Mouse (Mus musculus) heart, adult 9 months (tissue): ENCODE results near the gene Gp9.
A peak's percentile ranks its signal among the peaks of the same experiment; 100 is the strongest.

ENCODE experiments used
- DNase-seq, 2 experiments: peaks; one replicate each; pipeline ENCODE4 v3.0.0; 2022; ENCODE audit warnings: low spot score in 2 of 2

The Gp9 gene

GRCm38 (mm10) chr6:87787108-87787890 lies 9.4 kb downstream of the Gp9 start:
- no peak for DNase-seq

DNA sequence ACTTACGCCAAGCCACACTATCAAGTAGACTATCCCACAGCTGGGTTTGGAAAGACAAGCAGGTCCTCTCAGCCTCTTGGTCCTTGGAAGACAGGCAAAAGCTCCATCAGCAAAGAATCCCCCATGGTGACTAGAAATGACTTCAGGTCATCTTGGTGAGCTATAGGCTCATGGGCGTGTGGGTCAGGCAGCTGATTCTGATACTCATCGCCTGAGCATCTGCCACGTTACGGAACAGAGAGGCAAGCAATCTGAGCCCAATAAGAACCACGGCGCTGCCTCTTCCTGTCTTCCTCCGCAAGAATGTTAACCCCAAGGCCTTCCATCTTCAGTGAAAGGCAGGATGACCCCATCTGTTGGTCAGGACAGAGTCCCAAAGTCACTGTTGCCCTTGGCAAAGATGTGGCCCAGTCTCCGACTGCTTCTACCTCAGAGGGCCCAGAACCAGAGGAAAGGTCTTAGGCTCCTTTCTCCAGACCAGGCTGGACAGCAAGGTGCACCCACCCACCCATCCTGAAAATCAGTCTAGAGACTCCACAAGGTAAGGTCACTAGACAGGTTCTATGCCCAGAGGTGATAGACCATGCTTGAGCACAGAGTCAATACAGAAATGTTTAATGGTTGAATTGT lies 10.5 kb downstream of the Gp9 start:
- DNase-seq, result no peak

- no peak for DNase-seq
Measured at GRCm38 (mm10) chr6:87788896-87789587, 11.2 kb downstream of the Gp9 start.

DNA sequence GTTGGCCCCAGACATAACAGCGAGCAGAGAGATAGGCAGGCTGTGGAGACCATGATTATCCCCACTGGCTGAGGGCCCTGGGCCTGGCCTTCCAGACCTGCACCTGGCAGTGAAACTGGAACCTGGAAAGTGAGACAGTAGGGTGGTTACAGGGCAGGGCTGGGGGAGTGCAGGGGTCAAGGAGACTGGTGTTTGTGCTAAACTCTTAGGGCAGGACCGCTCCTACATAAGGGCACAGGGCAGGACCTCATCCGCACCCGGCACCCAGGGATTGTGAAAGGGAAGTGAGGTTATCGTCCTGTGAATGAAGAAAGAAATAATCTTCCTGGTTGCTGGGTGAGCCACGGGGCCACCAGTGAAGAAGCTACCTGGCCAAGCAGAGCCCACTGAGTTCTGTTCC lies 11.9 kb downstream of the Gp9 start:
- no peak for DNase-seq

DNA sequence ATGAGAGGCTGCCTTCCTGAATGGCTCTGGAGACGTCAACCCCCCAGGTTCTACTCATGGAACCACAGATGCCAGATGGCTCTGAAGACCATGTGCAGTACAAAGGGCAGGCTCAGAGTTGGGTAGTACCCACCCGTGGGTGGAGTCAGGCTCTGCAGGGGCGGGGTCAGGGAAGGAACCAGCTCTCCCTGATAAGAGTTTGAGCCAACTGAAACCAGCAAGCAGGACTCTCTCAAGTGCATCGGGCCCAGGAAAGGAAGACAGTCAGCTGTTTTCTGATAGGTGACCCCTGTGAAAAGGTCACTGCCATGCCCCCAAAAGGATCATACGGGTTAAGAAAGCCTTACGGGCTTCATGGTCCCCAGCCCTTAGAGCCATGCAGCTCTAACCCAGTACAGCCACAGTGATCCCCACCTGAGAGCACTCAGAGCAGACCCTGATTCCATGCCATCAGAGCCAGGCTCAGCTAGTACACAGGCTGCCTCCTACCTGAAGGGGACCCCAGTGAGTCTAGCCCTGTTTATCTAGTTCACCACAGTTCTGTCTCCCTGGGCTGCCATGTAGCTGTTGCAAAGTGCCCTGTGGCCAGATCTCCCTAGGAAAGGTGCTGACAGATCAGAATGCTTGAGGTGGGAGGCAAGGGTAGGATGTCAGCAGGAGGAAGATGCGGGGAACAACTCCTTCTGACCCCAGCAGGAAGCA lies 13.1 kb downstream of the Gp9 start:
- no peak for DNase-seq

DNA sequence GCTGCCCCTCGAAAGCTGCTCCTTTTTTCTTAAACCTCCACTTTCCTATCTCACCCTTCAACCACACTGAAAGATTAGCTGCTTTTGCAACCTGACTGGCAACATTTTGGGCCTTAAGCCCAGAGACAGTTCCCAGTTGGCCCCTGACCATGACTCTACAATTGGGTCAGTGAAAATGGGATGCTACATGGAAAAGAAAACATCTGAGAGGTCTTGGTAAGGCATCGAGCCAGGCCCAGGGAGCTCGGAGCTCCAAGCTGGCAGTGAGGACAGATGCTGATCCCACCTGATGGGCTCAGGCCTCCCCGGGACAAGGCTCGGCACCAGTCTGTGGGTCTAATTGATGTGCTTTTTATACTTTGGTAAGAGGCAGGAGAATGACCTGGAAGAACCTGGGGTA lies 14.0 kb downstream of the Gp9 start:
- DNase-seq, result no peak

DNA sequence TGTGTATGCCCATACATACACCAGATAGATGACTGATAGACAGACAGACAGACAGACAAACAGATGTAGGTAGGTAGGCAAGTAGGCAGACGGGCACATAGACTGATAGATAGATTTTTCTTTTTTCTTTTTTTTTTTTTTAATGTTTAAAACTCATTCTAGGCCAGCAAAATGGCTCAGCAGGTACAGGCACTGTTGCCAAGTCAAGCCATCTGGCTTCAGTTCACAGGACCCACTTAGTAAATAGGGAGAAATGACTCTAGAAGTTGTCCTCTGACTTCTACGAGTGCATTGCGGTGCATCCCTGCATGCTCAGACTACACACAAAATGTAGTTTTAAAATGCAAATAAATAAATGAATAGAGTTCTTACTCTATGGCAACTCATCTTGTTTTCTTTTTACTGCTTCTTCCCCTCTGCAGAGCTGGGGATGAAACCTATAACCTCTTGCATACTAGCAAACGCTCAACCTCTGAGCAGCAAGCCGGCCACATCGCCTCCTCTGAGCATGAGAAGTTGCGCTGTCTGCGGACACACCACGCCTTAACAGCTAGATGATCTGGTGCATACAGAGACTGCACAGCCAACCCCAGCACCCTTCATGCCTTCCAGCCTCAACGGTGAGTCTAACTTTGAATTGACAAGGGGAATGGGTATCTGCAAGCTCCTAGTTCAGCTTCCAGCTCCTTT lies 16.1 kb downstream of the Gp9 start:
- DNase-seq, result no peak

DNA sequence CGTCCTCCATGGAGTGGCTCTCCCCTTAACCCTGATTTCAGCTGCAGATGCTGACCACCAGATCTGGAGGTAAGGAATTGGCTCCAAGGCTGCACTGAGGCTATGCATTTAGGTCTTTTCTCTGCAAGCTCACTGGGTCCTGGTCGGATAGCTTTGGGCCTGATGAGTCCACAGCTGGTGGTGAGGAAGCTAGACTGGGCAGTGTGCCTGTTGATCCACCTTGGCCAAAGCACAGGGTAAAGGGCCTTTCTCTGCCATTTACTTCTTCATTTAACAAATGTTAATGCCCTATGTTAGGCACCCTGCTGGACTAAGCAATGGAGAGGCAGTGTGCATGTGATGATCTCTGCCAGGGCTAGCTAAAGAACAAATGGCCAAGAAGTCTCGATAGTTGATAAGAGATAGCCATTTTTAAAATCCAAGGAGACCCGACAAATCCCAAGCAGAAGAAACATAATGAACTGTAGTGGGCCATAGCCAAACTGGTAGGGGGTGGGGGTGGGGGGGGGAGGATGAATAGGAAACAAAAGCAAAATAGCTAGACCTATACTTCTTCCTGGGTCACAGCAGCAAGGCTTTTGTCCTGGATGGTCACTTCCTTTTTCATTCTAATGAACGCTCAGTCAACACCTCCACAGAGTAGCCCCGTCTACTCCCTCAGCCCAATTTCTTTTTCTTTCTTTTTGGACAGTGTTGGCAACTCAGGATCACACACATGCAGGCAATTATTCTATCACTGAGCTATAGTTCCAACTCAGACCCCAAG lies 17.7 kb downstream of the Gp9 start:
- no peak for DNase-seq

DNA sequence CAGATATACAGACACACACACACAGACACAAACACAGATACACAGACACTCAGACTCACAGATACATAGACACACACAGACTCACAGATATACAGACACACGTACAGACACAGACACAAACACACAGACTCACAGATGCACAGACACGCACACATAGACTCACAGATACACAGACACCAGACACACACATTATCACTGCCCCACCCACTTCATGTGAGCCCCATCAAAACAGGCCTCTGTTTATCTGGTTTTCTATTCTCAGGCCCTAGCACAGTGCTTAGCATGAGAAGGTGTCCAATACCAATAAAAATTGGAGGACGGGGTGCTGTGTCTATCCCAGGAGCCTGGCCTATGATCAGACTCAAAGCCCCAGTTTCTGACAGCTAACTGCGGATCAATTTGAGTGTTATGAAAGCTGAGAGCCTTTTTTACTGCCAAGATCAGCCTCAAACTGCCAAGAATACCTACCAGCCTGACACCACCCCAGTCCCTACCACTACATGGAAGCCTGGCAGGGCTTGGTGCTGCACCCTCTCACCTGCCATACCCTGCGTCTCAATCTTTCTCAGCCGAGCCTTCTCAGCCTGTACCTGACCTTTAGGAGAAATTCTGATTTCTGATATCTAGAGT lies 18.5 kb downstream of the Gp9 start:
- no peak for DNase-seq

DNA sequence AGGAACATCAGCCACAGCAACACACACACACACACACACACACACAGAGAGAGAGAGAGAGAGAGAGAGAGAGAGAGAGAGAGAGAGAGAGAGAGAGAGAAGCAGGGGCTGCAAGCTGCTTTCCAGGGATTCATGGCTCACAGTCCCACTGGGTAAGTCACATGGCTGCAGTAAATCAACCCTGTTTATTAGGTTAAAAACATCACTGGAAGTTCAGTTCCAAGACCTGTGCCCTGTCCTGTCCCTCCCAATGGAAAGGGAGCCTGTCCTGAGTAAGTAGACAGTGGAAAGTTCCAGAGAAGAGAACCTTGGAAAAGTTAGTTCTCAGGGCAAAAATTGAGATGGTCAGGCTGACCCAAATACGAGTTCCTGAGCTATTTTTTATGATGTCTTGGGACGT lies 19.4 kb downstream of the Gp9 start:
- DNase-seq, result no peak

DNA sequence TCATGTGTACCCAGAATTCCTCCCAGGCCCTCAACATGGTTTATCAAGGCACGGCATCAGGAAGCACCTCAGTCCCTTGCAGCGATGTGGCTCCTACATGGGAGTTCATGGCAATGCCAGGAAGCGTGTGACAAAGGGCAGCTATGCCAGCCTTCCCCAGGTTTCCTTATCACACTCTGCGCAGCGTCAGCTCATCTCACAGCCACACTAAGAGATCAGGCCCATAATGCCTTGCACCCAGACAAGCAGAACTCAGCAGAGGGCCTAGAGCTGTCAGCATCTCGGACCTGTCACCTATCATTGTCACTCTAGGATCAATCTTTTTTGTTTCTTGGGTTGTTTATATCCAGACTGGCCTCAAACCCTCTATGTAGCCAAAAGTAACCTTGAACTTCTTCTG lies 21.7 kb downstream of the Gp9 start:
- DNase-seq, result no peak

DNA sequence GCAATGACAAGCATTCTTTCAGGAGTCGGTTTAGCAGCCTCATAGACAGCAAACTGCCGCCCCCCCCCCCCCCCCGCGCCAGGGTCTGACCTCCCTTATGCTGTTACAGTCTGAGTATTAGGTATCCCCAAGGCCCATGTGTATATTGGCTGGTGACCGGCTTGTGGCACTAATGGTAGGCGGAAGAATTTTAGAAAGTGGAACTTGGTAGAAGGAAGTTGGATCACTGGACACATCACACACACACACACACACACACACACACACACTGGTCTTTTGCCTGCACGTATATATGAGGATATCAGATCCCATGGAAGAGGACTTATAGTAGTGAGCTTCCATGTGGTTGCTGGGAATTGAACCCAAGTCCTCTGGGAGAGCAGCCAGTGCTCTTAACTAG lies 24.6 kb downstream of the Gp9 start:
- DNase-seq, result no peak

DNA sequence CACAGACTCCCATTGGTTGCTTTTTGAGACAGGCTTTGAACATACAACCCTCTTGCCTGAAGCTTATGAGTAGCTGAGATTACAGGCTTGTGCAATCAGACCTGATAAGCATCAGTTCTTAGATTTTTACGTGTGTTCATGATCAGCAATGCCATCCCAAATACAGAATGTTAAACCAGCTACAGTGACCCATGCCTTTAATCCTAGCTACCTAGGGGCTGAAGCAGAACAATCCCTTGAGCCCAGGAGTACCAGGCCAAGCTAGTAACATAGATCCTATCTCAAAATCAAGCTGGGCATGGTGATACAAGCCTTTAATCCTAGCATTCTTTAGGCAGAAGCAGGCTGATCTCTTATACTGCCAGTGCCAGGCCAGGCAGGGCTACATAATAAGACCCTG lies 26.2 kb downstream of the Gp9 start:
- no peak for DNase-seq

DNA sequence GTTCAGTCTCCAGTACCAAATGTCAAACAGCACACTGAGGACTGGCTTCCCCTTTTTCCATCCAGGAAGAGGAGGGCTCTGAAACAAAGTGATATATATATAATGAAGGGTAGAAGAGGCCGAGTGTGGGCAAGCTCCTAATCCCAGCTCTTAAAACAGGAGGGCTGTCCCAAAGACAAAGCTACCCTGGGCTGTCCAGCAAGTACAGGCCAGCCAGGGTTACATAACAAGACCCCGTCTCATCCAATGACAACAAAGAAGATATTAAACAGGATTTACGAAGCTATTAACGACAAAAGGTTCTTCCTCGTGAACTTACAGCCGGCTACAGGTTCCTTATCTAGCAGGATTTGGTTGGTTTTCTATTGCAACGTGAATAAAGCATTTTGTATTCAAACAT lies 27.0 kb downstream of the Gp9 start:
- no peak for DNase-seq

DNA sequence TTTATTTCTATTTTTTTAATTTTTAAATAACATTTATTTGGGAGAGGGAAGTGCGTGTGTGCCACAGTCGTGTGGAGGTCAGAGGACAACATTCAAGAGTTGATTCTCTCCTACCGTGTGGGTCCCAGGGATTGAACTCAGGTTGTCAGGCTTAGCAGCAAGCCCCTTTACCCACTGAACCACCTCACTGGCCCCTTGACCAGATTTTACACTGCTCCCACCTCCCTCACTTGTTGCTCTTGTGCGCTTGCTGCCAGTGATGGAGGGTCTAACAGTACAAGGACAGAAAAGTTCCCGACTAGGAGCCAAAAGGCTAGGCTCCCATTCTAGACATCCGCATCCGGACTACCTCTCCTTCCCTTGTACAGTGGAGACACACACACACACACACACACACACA lies 27.6 kb downstream of the Gp9 start:
- DNase-seq, result no peak

DNA sequence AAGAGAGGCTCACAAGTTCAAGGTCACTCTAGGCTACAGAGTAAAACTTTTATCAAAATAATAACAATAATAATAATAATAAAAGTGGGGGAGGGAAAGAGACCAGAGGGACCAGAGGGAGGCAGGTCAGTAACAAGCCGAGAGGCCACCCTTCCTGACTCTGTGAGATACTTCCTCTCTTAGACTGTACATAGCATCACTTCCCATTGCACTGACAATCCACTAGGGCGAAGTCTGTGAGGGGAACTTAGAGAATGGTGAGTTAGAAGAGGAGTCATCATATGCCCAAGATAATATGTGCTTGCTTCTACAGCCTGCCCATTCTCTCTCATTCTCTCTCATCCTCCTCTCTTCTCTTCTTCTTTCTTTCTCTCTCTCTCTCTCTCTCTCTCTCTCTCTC lies 28.2 kb downstream of the Gp9 start:
- peak in 1 of 2 experiments; percentile 41 for DNase-seq

DNA sequence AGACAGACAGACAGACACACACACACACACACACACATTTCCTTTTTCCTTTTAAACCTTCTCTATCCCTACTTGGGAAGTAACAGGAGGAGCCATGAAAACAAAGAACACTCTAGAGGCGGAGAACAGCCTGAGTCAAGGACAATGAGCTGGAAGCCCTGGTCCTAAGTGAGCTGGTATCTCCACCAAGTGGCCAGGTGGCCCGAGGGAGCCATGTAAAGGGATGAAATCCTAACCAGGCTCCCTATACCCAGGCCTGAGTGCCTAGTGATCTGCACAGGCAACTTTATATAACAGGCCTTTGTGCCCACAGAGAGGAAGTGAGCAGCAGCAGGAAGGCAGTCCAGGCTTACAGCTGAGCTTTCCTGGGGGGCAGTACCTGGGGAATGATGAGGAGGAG lies 29.0 kb downstream of the Gp9 start:
- DNase-seq, result no peak

GRCm38 (mm10) chr6:87807735-87808440 lies 30.0 kb downstream of the Gp9 start:
- DNase-seq, result no peak

DNA sequence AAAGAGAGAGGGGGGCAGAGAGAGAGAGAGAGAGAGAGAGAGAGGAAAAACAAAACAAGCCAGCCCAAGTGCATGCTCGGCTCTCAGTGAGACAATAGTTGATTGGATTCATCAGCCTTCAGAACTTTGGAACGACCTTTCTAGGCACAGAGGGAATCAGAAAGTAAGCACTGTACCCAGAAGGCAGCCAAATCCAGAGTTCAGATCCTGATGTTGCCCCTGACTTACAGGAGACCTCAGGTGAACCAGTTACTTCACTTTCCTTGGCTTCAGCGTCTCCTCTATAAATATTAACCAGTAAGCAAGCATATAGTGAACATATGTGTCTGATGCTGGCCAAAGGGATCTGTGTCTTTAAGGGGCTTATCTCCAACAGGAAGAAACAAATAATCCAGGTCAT lies 30.6 kb downstream of the Gp9 start:
- DNase-seq, result no peak

DNA sequence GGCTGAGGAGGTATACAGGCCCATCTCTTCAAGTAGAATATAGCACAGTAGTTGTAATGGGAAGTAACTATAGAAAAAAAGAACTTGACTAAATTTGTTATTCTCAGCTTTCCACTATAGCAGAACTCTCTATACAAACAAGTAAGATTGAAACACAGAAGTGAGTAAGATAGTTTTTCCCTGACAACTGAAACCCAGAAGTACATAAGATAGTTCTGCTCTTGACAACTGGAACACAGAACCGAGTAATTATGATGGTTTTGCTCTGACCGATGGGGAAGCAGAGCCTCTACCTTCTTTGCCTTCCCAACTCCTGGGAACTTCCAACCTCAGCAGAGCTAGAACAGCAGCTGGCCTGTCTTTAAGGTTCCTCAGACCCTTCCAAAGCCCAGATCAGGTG lies 31.3 kb downstream of the Gp9 start:
- DNase-seq, result no peak
